Mouse (Mus musculus): Measurements from ENCODE around the gene Ddx51. TPM values are rescaled to one million over a fixed set of nuclear protein-coding genes. Genes with fewer than 3 reads are reported as not detected.

The Ddx51 gene
- total and polyA plus RNA-seq, 2 experiments from 2014 or later, result 2.6 to 4.4 TPM

DNA sequence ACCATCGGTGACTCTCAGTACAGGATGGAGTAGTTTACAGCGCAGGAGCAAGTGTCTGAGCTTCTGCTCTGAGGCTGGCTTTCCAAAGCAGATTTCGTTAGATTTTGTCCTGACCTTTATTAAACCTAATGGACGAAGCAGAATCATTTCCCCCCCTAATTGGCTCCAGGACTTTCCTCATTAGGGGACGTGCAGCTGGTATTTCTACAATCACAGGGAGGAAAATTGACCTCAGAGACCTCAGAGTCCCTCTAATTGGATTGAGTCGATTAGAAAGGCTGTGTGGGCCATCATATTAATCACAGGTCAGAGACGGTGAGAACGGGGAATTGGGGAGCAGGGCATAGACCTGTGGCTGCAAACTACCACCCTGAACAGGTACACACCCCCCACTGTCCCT, 44.3 kb upstream of the Ddx51 start:
- no peak overlapping the region for H3K4me2 ChIP-seq (ENCODE audit: low read depth, low read length)
- 66% methylated on average over 8 of the region's 8 CpGs for WGBS

DNA sequence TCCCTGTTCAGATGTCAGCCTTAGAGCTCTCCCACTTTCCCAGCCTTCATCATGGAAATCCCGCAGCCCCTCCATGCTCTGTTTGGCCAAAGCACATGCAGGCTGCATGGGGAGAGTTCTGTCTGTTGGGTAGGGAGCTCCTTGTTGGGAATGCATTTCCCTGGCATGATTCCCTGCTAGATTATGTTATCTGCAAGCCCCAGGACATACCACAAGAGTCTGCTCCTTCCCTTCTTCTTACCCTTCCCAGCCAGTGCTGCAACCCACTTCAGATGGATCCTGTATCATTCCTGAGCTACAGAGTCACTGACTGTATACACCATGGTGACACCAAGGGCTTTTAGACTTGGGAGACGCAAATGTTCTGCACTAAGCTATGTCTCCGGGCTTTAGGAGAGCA, 43.8 kb upstream of the Ddx51 start:
- Histone ChIP-seq H3K27ac (ENCODE audit: low read depth) (no peak overlapping the region), H3K4me1 (ENCODE audit: control insufficient read depth, insufficient read depth) (no peaks in the 10 kb centered on the region), H3K4me3 (ENCODE audit: low read depth, low read length) (no peak overlapping the region), H3K27me3 (ENCODE audit: control insufficient read depth, insufficient read depth, low read length) (no peaks in the 10 kb centered on the region), H3K36me3 (replicated peaks; ENCODE audit: control insufficient read depth, insufficient read depth, low read length) (no peaks in the 10 kb centered on the region), H3K9me3 (replicated peaks; ENCODE audit: control insufficient read depth, low read length) (no peaks in the 10 kb centered on the region), H3K9ac (replicated peaks; ENCODE audit: low read depth, low read length) (no peak overlapping the region), H3K4me2 (ENCODE audit: low read depth, low read length) (no peak overlapping the region)
- TF ChIP-seq CTCF (IDR thresholded peaks at IDR 0.05; ENCODE audit: low read depth) (no peak), EP300 (IDR thresholded peaks at IDR 0.05; ENCODE audit: low read depth) (no peak)
- ATAC-seq (ENCODE audit: insufficient read depth, low read depth), result no peak
- no peak for DNase-seq (ENCODE audit: low spot score)
- 76% methylated on average over 3 of the region's 3 CpGs for WGBS

More for the DNA sequence above, 44.3 kb upstream of the Ddx51 start:
- Histone ChIP-seq H3K27me3 (ENCODE audit: control insufficient read depth, insufficient read depth, low read length) (no peaks in the 10 kb centered on the region), H3K9ac (replicated peaks; ENCODE audit: low read depth, low read length) (no peak overlapping the region), H3K4me1 (ENCODE audit: control insufficient read depth, insufficient read depth) (no peaks in the 10 kb centered on the region), H3K4me3 (ENCODE audit: low read depth, low read length) (no peak overlapping the region), H3K27ac (ENCODE audit: low read depth) (no peak overlapping the region), H3K36me3 (replicated peaks; ENCODE audit: control insufficient read depth, insufficient read depth, low read length) (no peaks in the 10 kb centered on the region), H3K9me3 (replicated peaks; ENCODE audit: control insufficient read depth, low read length) (no peaks in the 10 kb centered on the region)
- ATAC-seq (ENCODE audit: insufficient read depth, low read depth), result no peak
- no peak for DNase-seq (ENCODE audit: low spot score)
- TF ChIP-seq CTCF (IDR thresholded peaks at IDR 0.05; ENCODE audit: low read depth), result no peak
- TF ChIP-seq EP300 (IDR thresholded peaks at IDR 0.05; ENCODE audit: low read depth), result no peak

- H3K4me2 ChIP-seq (ENCODE audit: low read depth, low read length), result no peak overlapping the region
- H3K9ac ChIP-seq (replicated peaks; ENCODE audit: low read depth, low read length), result no peak overlapping the region
- H3K27me3 ChIP-seq (ENCODE audit: control insufficient read depth, insufficient read depth, low read length), result no peaks in the 10 kb centered on the region
- no peak for DNase-seq (ENCODE audit: low spot score)
- ATAC-seq (ENCODE audit: insufficient read depth, low read depth), result no peak
- H3K27ac ChIP-seq (ENCODE audit: low read depth), result no peak overlapping the region
- no peaks in the 10 kb centered on the region for H3K9me3 ChIP-seq (replicated peaks; ENCODE audit: control insufficient read depth, low read length)
- TF ChIP-seq EP300 (IDR thresholded peaks at IDR 0.05; ENCODE audit: low read depth) (no peak), CTCF (IDR thresholded peaks at IDR 0.05; ENCODE audit: low read depth) (no peak)
- H3K36me3 ChIP-seq (replicated peaks; ENCODE audit: control insufficient read depth, insufficient read depth, low read length), result no peaks in the 10 kb centered on the region
- WGBS, result 71% methylated on average over 5 of the region's 5 CpGs
- H3K4me3 ChIP-seq (ENCODE audit: low read depth, low read length), result no peak overlapping the region
- H3K4me1 ChIP-seq (ENCODE audit: control insufficient read depth, insufficient read depth), result no peaks in the 10 kb centered on the region
Observed at GRCm38 (mm10) chr5:110609868-110610267, 43.4 kb upstream of the Ddx51 start.

- Histone ChIP-seq H3K27me3 (ENCODE audit: control insufficient read depth, insufficient read depth, low read length) (no peaks in the 10 kb centered on the region), H3K4me1 (ENCODE audit: control insufficient read depth, insufficient read depth) (no peaks in the 10 kb centered on the region), H3K4me3 (ENCODE audit: low read depth, low read length) (no peak overlapping the region), H3K36me3 (replicated peaks; ENCODE audit: control insufficient read depth, insufficient read depth, low read length) (no peaks in the 10 kb centered on the region), H3K27ac (ENCODE audit: low read depth) (no peak overlapping the region), H3K9me3 (replicated peaks; ENCODE audit: control insufficient read depth, low read length) (no peaks in the 10 kb centered on the region), H3K4me2 (ENCODE audit: low read depth, low read length) (no peak overlapping the region), H3K9ac (replicated peaks; ENCODE audit: low read depth, low read length) (no peak overlapping the region)
- ATAC-seq (ENCODE audit: insufficient read depth, low read depth) (no peak), DNase-seq (ENCODE audit: low spot score) (no peak)
- WGBS, result 73% methylated on average over 7 of the region's 7 CpGs
- no peak for TF ChIP-seq EP300 (IDR thresholded peaks at IDR 0.05; ENCODE audit: low read depth)
- TF ChIP-seq CTCF (IDR thresholded peaks at IDR 0.05; ENCODE audit: low read depth), result no peak
Observed at GRCm38 (mm10) chr5:110610484-110610883, 42.8 kb upstream of the Ddx51 start.

- Histone ChIP-seq H3K4me2 (ENCODE audit: low read depth, low read length) (no peak overlapping the region), H3K9ac (replicated peaks; ENCODE audit: low read depth, low read length) (no peak overlapping the region), H3K27me3 (ENCODE audit: control insufficient read depth, insufficient read depth, low read length) (no peaks in the 10 kb centered on the region), H3K36me3 (replicated peaks; ENCODE audit: control insufficient read depth, insufficient read depth, low read length) (no peaks in the 10 kb centered on the region), H3K27ac (ENCODE audit: low read depth) (no peak overlapping the region), H3K4me1 (ENCODE audit: control insufficient read depth, insufficient read depth) (no peaks in the 10 kb centered on the region), H3K9me3 (replicated peaks; ENCODE audit: control insufficient read depth, low read length) (no peaks in the 10 kb centered on the region), H3K4me3 (ENCODE audit: low read depth, low read length) (no peak overlapping the region)
- no peak for ATAC-seq (ENCODE audit: insufficient read depth, low read depth)
- no peak for DNase-seq (ENCODE audit: low spot score)
- no peak for TF ChIP-seq EP300 (IDR thresholded peaks at IDR 0.05; ENCODE audit: low read depth)
- TF ChIP-seq CTCF (IDR thresholded peaks at IDR 0.05; ENCODE audit: low read depth), result no peak
- 67% methylated on average over 5 of the region's 5 CpGs for WGBS
Observed at GRCm38 (mm10) chr5:110611435-110612158, 41.7 kb upstream of the Ddx51 start.

DNA sequence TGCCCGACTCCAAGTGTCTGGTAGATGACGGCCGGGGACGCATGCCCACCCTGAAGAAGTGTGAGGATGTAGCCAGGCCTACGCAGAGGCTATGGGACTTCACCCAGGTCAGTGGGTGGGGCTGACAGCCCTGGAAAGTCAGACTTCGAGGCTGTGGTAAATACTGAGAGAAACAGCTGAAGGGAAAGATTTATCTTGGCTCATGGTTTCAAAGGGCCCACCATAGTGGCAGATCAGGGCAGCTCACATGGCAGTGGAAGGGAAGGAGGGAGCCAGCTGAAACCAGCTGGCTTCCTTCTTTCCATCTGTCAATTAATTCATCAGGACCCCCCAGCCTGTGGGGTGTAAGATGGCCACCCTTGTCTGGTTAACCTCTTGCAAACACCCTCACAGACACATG, 34.0 kb upstream of the Ddx51 start:
- Histone ChIP-seq H3K4me1 (ENCODE audit: control insufficient read depth, insufficient read depth) (no peaks in the 10 kb centered on the region), H3K4me3 (ENCODE audit: low read depth, low read length) (no peak overlapping the region), H3K9me3 (replicated peaks; ENCODE audit: control insufficient read depth, low read length) (no peaks in the 10 kb centered on the region), H3K4me2 (ENCODE audit: low read depth, low read length) (no peak overlapping the region), H3K27ac (ENCODE audit: low read depth) (no peak overlapping the region), H3K9ac (replicated peaks; ENCODE audit: low read depth, low read length) (no peak overlapping the region), H3K36me3 (replicated peaks; ENCODE audit: control insufficient read depth, insufficient read depth, low read length) (no peaks in the 10 kb centered on the region), H3K27me3 (ENCODE audit: control insufficient read depth, insufficient read depth, low read length) (no peaks in the 10 kb centered on the region)
- WGBS, result 85% methylated on average over 6 of the region's 6 CpGs
- TF ChIP-seq EP300 (IDR thresholded peaks at IDR 0.05; ENCODE audit: low read depth) (no peak), CTCF (IDR thresholded peaks at IDR 0.05; ENCODE audit: low read depth) (no peak)
- ATAC-seq (ENCODE audit: insufficient read depth, low read depth) (no peak), DNase-seq (ENCODE audit: low spot score) (no peak)

Data from heart, postnatal 0 days (tissue).